Mouse (Mus musculus) liver, embryonic 14.5 days (tissue): ENCODE data around the gene Ass1. TPM values are rescaled to one million over a fixed set of nuclear protein-coding genes. Genes with fewer than 3 reads are reported as not detected.

ENCODE experiments used
- ATAC-seq: fragments of 200-750 bp; cut with Nextera tagmentation; 2 replicates; pipeline ENCODE4 v1.8.0; 2017; ENCODE audit warnings: moderate number of reproducible peaks, mild to moderate bottlenecking, moderate library complexity; ENCODE audit not compliant: insufficient read depth
- DNase-seq, 3 experiments: peaks; one replicate each; pipeline ENCODE4 v3.0.0-alpha.2; 2012 to 2013; ENCODE audit warnings: low read depth in 3 of 3, low spot score in 3 of 3
- H3K27ac ChIP-seq: fragments of 300-500 bp; sonication (generic); 2 replicates; pipeline ENCODE4 v1.5.1; 2014; ENCODE audit warnings: moderate library complexity, mild to moderate bottlenecking, control low read depth, inconsistent platforms
- H3K27me3 ChIP-seq: fragments of 300-500 bp; sonication (generic); 2 replicates; pipeline ENCODE4 v1.6.1; 2014; ENCODE audit warnings: mild to moderate bottlenecking, low read length, moderate library complexity; ENCODE audit not compliant: control insufficient read depth, insufficient read depth
- H3K36me3 ChIP-seq: fragments of 300-500 bp; sonication (generic); replicated peaks from 2 replicates; pipeline ENCODE4 v1.6.1; 2014; ENCODE audit warnings: low read depth; ENCODE audit not compliant: control insufficient read depth, insufficient read depth
- H3K4me1 ChIP-seq, 2 experiments: fragments of 200-500 bp in 1 of 2; fragments of 300-500 bp in 1 of 2; sonication (generic) in 1 of 2; replicated peaks; 2 replicates each; pipeline ENCODE4 v1.6.1; 2012 to 2014; ENCODE audit warnings: antibody characterized with exemption in 1 of 2, inconsistent platforms in 1 of 2, low read length in 1 of 2; ENCODE audit not compliant: control insufficient read depth in 2 of 2, insufficient read depth in 2 of 2
- H3K4me2 ChIP-seq: fragments of 300-500 bp; sonication (generic); 2 replicates; pipeline ENCODE4 v1.6.1; 2014; ENCODE audit warnings: low read depth, mild to moderate bottlenecking, control low read depth, moderate library complexity
- H3K4me3 ChIP-seq, 2 experiments: fragments of 200-500 bp in 1 of 2; fragments of 300-500 bp in 1 of 2; sonication (generic) in 1 of 2; 2 replicates each; pipeline ENCODE4 v1.5.1; 2012 to 2014; ENCODE audit warnings: low read depth in 2 of 2, low read length in 2 of 2, mild to moderate bottlenecking in 2 of 2, control low read depth in 1 of 2, inconsistent platforms in 1 of 2, moderate library complexity in 1 of 2; ENCODE audit not compliant: insufficient read depth in 1 of 2
- H3K9ac ChIP-seq: fragments of 300-500 bp; sonication (generic); replicated peaks from 2 replicates; pipeline ENCODE4 v1.6.1; 2014; ENCODE audit warnings: mild to moderate bottlenecking, control low read depth, moderate library complexity
- H3K9me3 ChIP-seq: fragments of 300-500 bp; sonication (generic); 2 replicates; pipeline ENCODE4 v1.6.1; 2016; ENCODE audit warnings: low read length, mixed read lengths; ENCODE audit not compliant: control insufficient read depth
- CTCF ChIP-seq: IDR thresholded peaks from 2 replicates; pipeline ENCODE4 v1.5.1; 2016; ENCODE audit warnings: antibody characterized with exemption, low read depth, control low read depth
- EP300 ChIP-seq: IDR thresholded peaks from 2 replicates; pipeline ENCODE4 v1.6.1; 2016; ENCODE audit warnings: antibody characterized with exemption, low read depth
- WGBS: fragments of 180-500 bp; shearing (Covaris S2); extraction: QIAGEN DNeasy Blood & Tissue Kit; methylation state at CpG from one replicate; pipeline ENCODE4 v1.1.7; 2014; ENCODE audit not compliant: insufficient replicate concordance; 5-methylcytosine and 5-hydroxymethylcytosine counted together
- polyA plus RNA-seq, 2 experiments: library from polyadenylated mRNA; depleted of rRNA in 1 of 2; stranded (reverse) in 1 of 2; unstranded in 1 of 2; fragments of >200 nt; fragmentation: Nextera tagmentation in 1 of 2; extraction: Ambion mirVana in 1 of 2; gene quantifications; 2 replicates each; pipeline versions ENCODE4 v1.2.1 to v1.2.3; 2012 to 2014

Gene Ass1
- polyA plus RNA-seq, 2 experiments = 64.7 to 86.7 TPM

GRCm38 (mm10) chr2:31435567-31435966 lies 34.4 kb upstream of the Ass1 start:
- Histone ChIP-seq H3K4me1 (peaks cover 0 to 5% of the 10 kb centered on the region in 2 experiments; a peak in 1 of 4 replicates), H3K27ac (no peak overlapping the region), H3K9ac (no peak overlapping the region), H3K9me3 (no peaks in the 10 kb centered on the region), H3K27me3 (no peaks in the 10 kb centered on the region), H3K4me3 (no peak overlapping the region), H3K4me2 (no peak overlapping the region), H3K36me3 (no peaks in the 10 kb centered on the region)
- WGBS = 27% methylated on average over 6 of the region's 6 CpGs
- DNase-seq = no peak
- TF ChIP-seq CTCF = peak; percentile 77
- no peak for TF ChIP-seq EP300
- ATAC-seq = no peak

- Histone ChIP-seq H3K4me1 (peaks cover 0 to 5% of the 10 kb centered on the region in 2 experiments; a peak in 1 of 4 replicates), H3K4me3 (no peak overlapping the region), H3K9ac (no peak overlapping the region), H3K27me3 (no peaks in the 10 kb centered on the region), H3K9me3 (no peaks in the 10 kb centered on the region), H3K36me3 (no peaks in the 10 kb centered on the region), H3K27ac (no peak overlapping the region), H3K4me2 (no peak overlapping the region)
- DNase-seq = no peak
- WGBS = 66% methylated on average over 14 of the region's 14 CpGs
- ATAC-seq = no peak
- TF ChIP-seq EP300 (no peak), CTCF (no peak)
These were observed 32.3 kb upstream of the Ass1 start for GRCm38 (mm10) chr2:31437480-31438245.

GRCm38 (mm10) chr2:31439576-31439975 lies 30.4 kb upstream of the Ass1 start:
- Histone ChIP-seq H3K4me2 (no peak overlapping the region), H3K4me1 (peaks cover 0 to 3% of the 10 kb centered on the region in 2 experiments; a peak in 1 of 4 replicates), H3K9ac (no peak overlapping the region), H3K4me3 (no peak overlapping the region), H3K27ac (no peak overlapping the region), H3K36me3 (no peaks in the 10 kb centered on the region), H3K27me3 (no peaks in the 10 kb centered on the region), H3K9me3 (no peaks in the 10 kb centered on the region)
- no peak for DNase-seq
- TF ChIP-seq EP300 (no peak), CTCF (no peak)
- ATAC-seq = no peak
- 73% methylated on average over 6 of the region's 6 CpGs for WGBS

- Histone ChIP-seq H3K4me3 (no peak overlapping the region), H3K9ac (no peak overlapping the region), H3K9me3 (no peaks in the 10 kb centered on the region), H3K27me3 (no peaks in the 10 kb centered on the region), H3K36me3 (no peaks in the 10 kb centered on the region), H3K4me1 (peaks cover 0 to 2% of the 10 kb centered on the region in 2 experiments; a peak in 1 of 4 replicates), H3K27ac (no peak overlapping the region), H3K4me2 (no peak overlapping the region)
- DNase-seq (no peak), ATAC-seq (no peak)
- WGBS = 51% methylated on average over 11 of the region's 11 CpGs
- TF ChIP-seq EP300 = no peak
- TF ChIP-seq CTCF = no peak
These were observed 27.4 kb upstream of the Ass1 start for GRCm38 (mm10) chr2:31442480-31443160.

- Histone ChIP-seq H3K27me3 (no peaks in the 10 kb centered on the region), H3K27ac (no peak overlapping the region), H3K9ac (no peak overlapping the region), H3K9me3 (no peaks in the 10 kb centered on the region), H3K4me3 (no peak overlapping the region), H3K4me1 (peaks cover 0 to 4% of the 10 kb centered on the region in 2 experiments; a peak in 2 of 4 replicates), H3K36me3 (no peaks in the 10 kb centered on the region), H3K4me2 (no peak overlapping the region)
- DNase-seq (no peak), ATAC-seq (no peak)
- TF ChIP-seq CTCF = no peak
- TF ChIP-seq EP300 = no peak
- 39% methylated on average over 4 of the region's 4 CpGs for WGBS
These were observed 24.0 kb upstream of the Ass1 start for GRCm38 (mm10) chr2:31446036-31446435.
